Mouse (Mus musculus) limb, embryonic 13.5 days (tissue): ENCODE results near the gene Smndc1. TPM values are rescaled to one million over a fixed set of nuclear protein-coding genes. Genes with fewer than 3 reads are reported as not detected.

Experiments
- ATAC-seq: fragments of 200-750 bp; cut with Nextera tagmentation; 2 replicates; pipeline ENCODE4 v1.8.0; 2017; ENCODE audit warnings: low read depth, moderate number of reproducible peaks, moderate TSS enrichment; ENCODE audit not compliant: low FRiP score
- H3K27ac ChIP-seq: fragments of 300-500 bp; sonication (generic); 2 replicates; pipeline ENCODE4 v1.5.1; 2015; ENCODE audit warnings: inconsistent platforms, mild to moderate bottlenecking, moderate library complexity
- H3K27me3 ChIP-seq: fragments of 300-500 bp; sonication (generic); 2 replicates; pipeline ENCODE4 v1.6.1; 2015; ENCODE audit warnings: mild to moderate bottlenecking, inconsistent platforms
- H3K36me3 ChIP-seq: fragments of 300-500 bp; sonication (generic); 2 replicates; pipeline ENCODE4 v1.6.1; 2015; ENCODE audit warnings: inconsistent platforms, mild to moderate bottlenecking, moderate library complexity
- H3K4me1 ChIP-seq: fragments of 300-500 bp; sonication (generic); 2 replicates; pipeline ENCODE4 v1.6.1; 2015; ENCODE audit warnings: inconsistent platforms
- H3K4me2 ChIP-seq: fragments of 300-500 bp; sonication (generic); replicated peaks from 2 replicates; pipeline ENCODE4 v1.6.1; 2015; ENCODE audit warnings: inconsistent platforms, mild to moderate bottlenecking, moderate library complexity
- H3K4me3 ChIP-seq: fragments of 300-500 bp; sonication (generic); 2 replicates; pipeline ENCODE4 v1.5.1; 2015; ENCODE audit warnings: moderate library complexity, mild to moderate bottlenecking, inconsistent platforms
- H3K9ac ChIP-seq: fragments of 300-500 bp; sonication (generic); 2 replicates; pipeline ENCODE4 v1.6.1; 2015; ENCODE audit warnings: mild to moderate bottlenecking, inconsistent platforms
- H3K9me3 ChIP-seq: fragments of 300-500 bp; sonication (generic); 2 replicates; pipeline ENCODE4 v1.6.1; 2016; ENCODE audit warnings: inconsistent platforms
- WGBS: fragments of 180-500 bp; shearing (Covaris S2); methylation state at CpG from one replicate; pipeline ENCODE4 v1.1.7; 2015; 5-methylcytosine and 5-hydroxymethylcytosine counted together
- polyA plus RNA-seq: library from polyadenylated mRNA; unstranded; fragments of >200 nt; fragmentation: Nextera tagmentation; extraction: Ambion mirVana; gene quantifications from 2 replicates; pipeline ENCODE4 v1.2.1, GENCODE M21; 2015

The Smndc1 gene
- polyA plus RNA-seq, 1 experiment from 2014 or later: 41.0 TPM

DNA sequence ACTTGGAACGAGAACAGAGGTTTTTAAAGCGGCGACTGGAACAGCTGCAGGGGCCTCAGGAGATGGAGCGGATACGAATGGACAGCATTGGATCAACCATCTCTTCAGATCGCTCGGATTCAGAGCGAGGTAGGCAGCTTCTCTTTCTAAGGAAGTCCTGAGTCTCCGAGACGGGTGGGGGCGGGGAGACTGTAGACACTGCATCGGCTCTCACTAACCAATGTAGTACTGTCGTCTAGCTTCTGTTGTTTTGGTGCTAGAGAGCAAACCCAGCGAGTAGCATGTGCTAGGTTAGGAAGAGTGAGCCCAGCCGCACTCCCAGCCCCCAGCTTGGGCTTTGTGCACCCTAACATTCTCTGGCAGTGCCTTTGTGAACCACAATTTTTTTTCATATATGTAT, 20.1 kb downstream of the Smndc1 start:
- Histone ChIP-seq H3K4me1 (peaks cover 54% of the 10 kb centered on the region), H3K4me2 (0 out of 2 replicates have a peak overlapping the region, but pooled peaks have one; percentile 21), H3K27me3 (no peaks in the 10 kb centered on the region), H3K9ac (no peak overlapping the region), H3K36me3 (peaks cover 27% of the 10 kb centered on the region), H3K4me3 (no peak overlapping the region), H3K9me3 (no peaks in the 10 kb centered on the region), H3K27ac (0 out of 2 replicates have a peak overlapping the region, but pooled peaks have one; percentile 17)
- no peak for ATAC-seq
- 76% methylated on average over 15 of the region's 15 CpGs for whole genome bisulfite sequencing

DNA sequence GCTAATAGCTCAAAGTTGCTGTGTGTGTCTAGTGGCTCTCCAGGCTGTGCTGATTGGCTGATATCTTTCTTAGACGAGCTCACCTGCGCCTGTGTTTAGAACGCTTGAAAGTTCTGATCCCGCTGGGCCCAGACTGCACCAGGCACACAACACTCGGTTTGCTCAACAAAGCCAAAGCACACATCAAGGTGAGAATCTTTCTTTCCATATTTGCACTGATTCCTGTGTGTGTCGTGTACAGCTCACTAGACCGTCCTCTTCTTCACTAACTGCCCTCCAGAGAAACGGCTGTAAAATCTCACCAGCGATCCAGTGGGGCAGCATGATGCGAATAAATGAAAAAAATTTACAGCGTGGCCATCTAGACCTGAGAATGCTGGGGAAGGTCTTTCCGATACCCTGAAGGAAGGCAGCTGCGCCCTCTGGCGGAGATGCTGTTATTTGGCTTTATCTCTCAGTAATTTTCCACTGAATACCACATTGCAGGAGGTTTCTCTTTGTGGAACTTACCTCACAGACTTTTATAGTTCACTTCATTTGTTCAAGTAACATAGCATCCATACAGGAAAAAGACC, 20.8 kb downstream of the Smndc1 start:
- H3K4me1 ChIP-seq: peaks cover 61% of the 10 kb centered on the region
- 24% methylated on average over 14 of the region's 14 CpGs for WGBS

DNA sequence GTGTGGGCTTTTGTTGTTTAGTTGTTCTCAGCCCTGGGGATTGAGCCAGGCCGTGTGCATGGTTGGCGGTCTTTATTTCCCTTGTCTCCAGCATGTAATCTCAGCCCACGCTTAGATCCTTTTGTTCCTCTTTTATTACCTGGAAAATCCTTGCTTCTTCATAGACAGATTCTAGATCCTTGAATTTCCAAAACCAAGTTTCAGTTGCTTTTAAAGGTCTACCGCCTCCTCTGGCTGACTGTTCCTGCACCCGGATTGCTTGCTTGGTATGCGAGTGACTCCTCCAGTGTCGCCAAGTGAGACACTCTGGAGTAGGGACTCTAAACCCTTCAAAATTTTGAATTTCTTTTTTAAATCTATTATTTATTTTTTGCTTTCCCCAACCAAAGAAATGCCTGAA, 23.5 kb downstream of the Smndc1 start:
- H3K4me1 ChIP-seq: peaks cover 65% of the 10 kb centered on the region
- H3K4me2 ChIP-seq: no peak overlapping the region
- no peak for ATAC-seq
- H3K27ac ChIP-seq: no peak overlapping the region
- no peak overlapping the region for H3K9ac ChIP-seq
- no peak overlapping the region for H3K4me3 ChIP-seq
- no peaks in the 10 kb centered on the region for H3K27me3 ChIP-seq
- peaks cover 6% of the 10 kb centered on the region for H3K36me3 ChIP-seq
- WGBS: 79% methylated on average over 7 of the region's 7 CpGs
- no peaks in the 10 kb centered on the region for H3K9me3 ChIP-seq

More for the DNA sequence above, 20.8 kb downstream of the Smndc1 start:
- Histone ChIP-seq H3K36me3 (peaks cover 24% of the 10 kb centered on the region), H3K4me2 (peak overlapping the region; percentile 44), H3K27me3 (no peaks in the 10 kb centered on the region), H3K27ac (peak overlapping the region; percentile 55; the same call in 1 of the 2 replicates), H3K9me3 (no peaks in the 10 kb centered on the region), H3K4me3 (peak overlapping the region; percentile 10; the same call in 1 of the 2 replicates), H3K9ac (0 out of 2 replicates have a peak overlapping the region, but pooled peaks have one; percentile 8)
- ATAC-seq: 0 out of 2 replicates have a peak, but pooled peaks have one; percentile 21

DNA sequence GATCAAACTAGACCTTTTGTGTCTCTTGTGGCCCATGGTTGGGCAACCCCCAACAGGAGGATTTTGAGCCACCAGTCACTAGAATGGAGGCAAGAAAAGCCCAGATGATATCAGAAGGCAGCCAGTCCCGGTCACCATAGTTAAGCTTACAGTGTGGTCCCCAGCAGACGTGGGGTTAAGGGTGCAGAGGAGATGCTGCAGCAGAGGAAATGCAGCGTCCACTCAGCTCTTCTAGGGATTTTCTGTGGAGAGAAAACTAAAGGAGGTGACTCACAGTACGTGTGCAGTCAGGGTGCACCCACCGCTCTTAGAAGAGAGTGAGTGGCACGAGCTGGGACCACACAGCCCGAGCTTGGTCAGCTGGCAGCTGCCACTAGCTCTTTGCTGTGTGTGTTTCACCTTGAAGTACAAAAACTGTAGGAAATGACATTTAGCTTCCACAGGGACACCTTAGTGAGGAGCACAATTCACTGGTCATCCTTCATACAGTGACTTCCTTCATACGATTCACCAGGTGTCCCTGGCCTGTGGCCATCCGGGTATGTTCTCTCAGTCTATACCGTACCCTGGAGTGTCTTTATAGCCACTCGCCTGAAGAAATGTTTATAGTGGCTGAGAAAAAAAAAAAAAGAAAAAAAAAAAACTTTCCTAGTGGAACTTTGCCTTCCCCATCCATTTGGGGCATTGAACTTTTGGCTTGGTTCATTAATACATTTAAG, 24.2 kb downstream of the Smndc1 start:
- no peak for ATAC-seq
- H3K27me3 ChIP-seq: no peaks in the 10 kb centered on the region
- H3K9ac ChIP-seq: 0 out of 2 replicates have a peak overlapping the region, but pooled peaks have one; percentile 4
- H3K36me3 ChIP-seq: no peaks in the 10 kb centered on the region
- 73% methylated on average over 11 of the region's 11 CpGs for WGBS
- no peaks in the 10 kb centered on the region for H3K9me3 ChIP-seq
- peaks cover 59% of the 10 kb centered on the region for H3K4me1 ChIP-seq
- H3K4me2 ChIP-seq: no peak overlapping the region
- no peak overlapping the region for H3K4me3 ChIP-seq
- H3K27ac ChIP-seq: no peak overlapping the region

DNA sequence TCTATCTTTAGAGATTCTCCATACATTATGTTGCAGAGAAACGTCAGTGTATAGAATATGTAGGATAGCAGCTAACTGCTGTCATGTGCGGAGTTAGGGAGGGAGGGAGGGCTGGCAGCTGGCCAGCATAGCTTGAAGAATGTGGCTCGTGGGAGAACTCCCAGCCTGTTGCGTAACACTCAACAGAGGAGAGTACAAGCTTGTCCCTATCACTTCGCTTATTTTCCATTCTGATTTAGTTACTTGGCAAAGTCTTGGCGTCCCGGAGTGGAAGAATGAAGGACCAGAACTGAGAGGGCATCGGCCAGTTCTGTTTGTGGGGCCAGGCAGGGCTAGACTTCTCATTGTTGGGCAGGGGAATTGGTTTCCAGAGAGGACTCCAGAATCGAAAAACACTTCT, 25.4 kb downstream of the Smndc1 start:
- Histone ChIP-seq H3K4me3 (peak overlapping the region; percentile 7; the same call in 1 of the 2 replicates), H3K9me3 (no peaks in the 10 kb centered on the region), H3K27ac (peak overlapping the region; percentile 70)

DNA sequence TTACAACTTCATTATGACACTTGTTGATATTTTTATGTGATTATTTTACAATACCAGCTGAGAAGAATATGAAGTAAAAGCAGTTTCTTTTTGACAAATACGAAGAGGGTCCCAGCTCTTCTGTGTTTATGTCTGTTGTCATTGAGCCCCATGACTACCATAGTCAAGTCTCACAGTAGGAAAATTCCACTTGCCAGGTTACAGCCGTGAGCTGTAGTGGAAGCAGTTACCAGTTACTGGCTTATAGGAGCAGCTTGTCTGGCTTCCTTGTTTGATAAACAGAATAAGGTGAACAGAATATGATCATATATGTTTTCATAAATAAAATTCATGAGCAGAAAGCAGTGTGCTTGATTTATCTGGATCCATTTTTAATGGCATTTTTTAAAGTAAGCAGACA, 25.8 kb downstream of the Smndc1 start:
- Histone ChIP-seq H3K4me1 (peaks cover 65% of the 10 kb centered on the region), H3K36me3 (no peaks in the 10 kb centered on the region), H3K27me3 (no peaks in the 10 kb centered on the region), H3K4me2 (no peak overlapping the region), H3K9ac (no peak overlapping the region), H3K4me3 (no peak overlapping the region), H3K9me3 (no peaks in the 10 kb centered on the region), H3K27ac (no peak overlapping the region)
- ATAC-seq: no peak
- 55% methylated on average over 2 of the region's 2 CpGs for WGBS

More for the DNA sequence above, 25.4 kb downstream of the Smndc1 start:
- H3K4me2 ChIP-seq: peak overlapping the region; percentile 51
- no peaks in the 10 kb centered on the region for H3K36me3 ChIP-seq
- H3K27me3 ChIP-seq: no peaks in the 10 kb centered on the region
- peaks cover 63% of the 10 kb centered on the region for H3K4me1 ChIP-seq
- ATAC-seq: peak; percentile 74; the same call in 1 of the 2 replicates
- no peak overlapping the region for H3K9ac ChIP-seq
- WGBS: 22% methylated on average over 9 of the region's 9 CpGs

DNA sequence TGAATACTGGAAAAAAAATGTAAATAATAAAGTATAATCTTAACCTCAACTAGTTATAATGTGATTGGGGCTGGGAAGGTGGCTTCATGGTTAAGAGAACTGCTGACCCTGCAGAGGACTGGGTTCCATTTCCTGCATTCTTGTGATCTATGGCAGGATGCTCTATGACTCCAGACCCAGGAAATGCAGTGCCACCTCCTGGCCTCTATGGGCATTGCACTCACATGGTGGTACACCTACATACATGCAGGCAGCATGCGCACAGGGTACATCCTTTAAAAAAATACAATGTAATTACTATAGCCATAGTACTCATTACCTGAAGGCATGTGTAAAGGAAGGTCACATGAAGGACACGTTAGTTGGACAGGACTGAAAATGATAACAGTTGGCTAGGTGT, 27.4 kb downstream of the Smndc1 start:
- no peak overlapping the region for H3K27ac ChIP-seq
- 48% methylated on average over 2 of the region's 2 CpGs for WGBS
- no peaks in the 10 kb centered on the region for H3K9me3 ChIP-seq
- no peaks in the 10 kb centered on the region for H3K27me3 ChIP-seq
- H3K4me3 ChIP-seq: no peak overlapping the region
- no peak overlapping the region for H3K4me2 ChIP-seq
- no peak overlapping the region for H3K9ac ChIP-seq
- no peak for ATAC-seq
- peaks cover 55% of the 10 kb centered on the region for H3K4me1 ChIP-seq
- no peaks in the 10 kb centered on the region for H3K36me3 ChIP-seq

DNA sequence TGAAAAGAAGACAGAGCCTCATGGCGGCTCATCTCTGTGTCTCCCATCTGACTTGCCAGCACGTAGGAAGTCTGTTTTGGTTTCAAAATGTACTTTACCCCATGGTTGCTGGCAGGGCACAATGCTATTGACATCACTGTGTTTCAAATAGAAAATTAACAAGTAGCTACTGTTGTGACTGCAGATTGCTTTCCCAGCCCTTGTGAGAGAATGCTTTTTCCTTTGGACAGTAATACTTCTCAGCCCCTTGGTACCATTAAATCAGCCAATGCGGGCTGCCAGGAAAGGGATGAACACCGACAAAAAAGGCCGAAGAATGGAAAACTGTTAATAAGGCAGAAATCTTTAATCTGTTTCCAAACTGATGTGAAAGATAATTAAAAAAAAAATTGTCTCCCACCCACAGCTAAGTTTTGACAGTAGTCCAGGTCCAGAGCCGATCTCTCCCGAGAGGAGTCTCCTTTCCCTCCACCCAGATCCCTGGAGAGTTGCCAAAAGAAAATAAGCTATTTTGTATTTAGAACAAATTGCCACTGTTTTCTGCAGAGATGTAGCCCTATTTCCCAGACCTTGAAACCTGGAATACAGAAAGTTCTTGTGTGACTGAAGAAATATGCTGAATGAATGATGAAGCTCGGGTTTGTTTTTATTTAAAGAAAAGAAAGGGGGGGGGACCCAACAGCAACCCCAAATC, 30.0 kb downstream of the Smndc1 start:
- Histone ChIP-seq H3K27ac (no peak overlapping the region; the same call in 1 of the 2 replicates), H3K27me3 (no peaks in the 10 kb centered on the region), H3K36me3 (peaks cover 3% of the 10 kb centered on the region; the same call in 1 of the 2 replicates), H3K4me3 (no peak overlapping the region), H3K4me1 (peaks cover 36% of the 10 kb centered on the region), H3K4me2 (no peak overlapping the region; the same call in 1 of the 2 replicates), H3K9me3 (no peaks in the 10 kb centered on the region), H3K9ac (no peak overlapping the region)
- ATAC-seq: no peak
- 63% methylated on average over 8 of the region's 8 CpGs for WGBS

DNA sequence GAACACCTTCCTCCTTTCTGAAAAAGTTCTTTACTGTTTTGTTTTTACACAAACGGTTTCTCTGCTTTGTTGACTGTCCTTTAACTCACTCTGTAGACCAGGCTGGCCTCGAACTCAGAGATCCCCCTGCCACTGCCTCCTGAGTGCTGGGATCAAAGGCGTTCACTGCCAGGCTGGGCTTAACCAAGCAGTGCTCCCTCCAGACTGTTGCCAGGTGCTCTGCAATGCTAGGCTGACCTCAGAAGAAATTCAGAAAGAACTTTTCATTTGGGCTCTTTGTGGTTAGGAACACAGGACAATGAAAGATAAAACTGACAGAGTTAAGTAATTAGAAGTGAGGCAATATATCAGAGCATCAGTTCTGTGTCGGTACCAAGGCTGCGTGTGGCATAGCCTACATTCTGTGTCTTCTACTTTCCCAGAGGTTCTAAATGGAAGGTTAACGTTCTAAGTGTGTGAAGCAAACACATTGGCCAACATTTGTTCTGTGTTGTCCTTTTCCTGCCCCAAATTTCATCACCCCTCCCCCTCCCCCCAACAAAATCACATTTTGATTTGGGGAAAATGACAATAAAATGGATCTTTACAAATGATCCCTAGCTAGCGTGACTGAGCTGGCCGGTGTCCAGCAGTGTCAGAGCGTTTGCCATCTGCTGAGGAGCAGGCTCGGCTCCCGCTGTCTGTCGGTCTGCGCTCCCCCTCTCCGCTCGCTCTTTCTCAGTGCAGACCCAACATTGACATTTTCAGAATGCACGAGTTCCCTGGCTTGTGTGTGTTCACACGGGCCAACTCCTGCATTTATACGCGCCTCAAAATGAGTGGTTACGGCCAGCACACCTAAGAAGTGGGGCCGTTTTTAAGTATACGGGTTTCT, 31.0 kb downstream of the Smndc1 start:
- Histone ChIP-seq H3K4me2 (no peak overlapping the region; the same call in 1 of the 2 replicates), H3K36me3 (peaks cover 3% of the 10 kb centered on the region; the same call in 1 of the 2 replicates), H3K4me1 (peaks cover 29% of the 10 kb centered on the region), H3K9ac (no peak overlapping the region; the same call in 1 of the 2 replicates), H3K9me3 (no peaks in the 10 kb centered on the region), H3K27me3 (no peaks in the 10 kb centered on the region), H3K27ac (no peak overlapping the region), H3K4me3 (no peak overlapping the region)
- peak; percentile 52; the same call in 1 of the 2 replicates for ATAC-seq
- WGBS: 58% methylated on average over 22 of the region's 22 CpGs

DNA sequence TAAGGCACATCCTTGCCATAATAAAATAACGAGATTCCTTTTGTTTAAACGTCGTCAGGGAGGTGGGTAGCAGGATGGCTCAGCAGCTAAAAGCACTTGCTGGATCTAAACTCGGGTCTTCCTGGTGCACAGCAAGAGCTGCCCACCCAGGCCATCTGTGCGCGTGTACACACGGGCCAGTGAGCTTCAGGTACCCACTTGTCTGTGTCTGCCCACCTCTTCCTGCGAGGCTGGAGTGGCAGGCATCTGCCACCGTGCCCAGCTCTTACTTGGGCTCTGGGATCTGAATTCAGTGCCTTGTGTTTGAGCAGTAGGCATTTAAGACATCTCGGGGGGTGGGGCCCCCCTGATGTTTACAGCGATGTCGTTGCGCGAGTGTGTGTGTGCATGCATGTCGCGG, 35.3 kb downstream of the Smndc1 start:
- H3K4me2 ChIP-seq: no peak overlapping the region
- WGBS: 82% methylated on average over 16 of the region's 16 CpGs
- no peak for ATAC-seq
- H3K9me3 ChIP-seq: no peaks in the 10 kb centered on the region
- no peak overlapping the region for H3K4me3 ChIP-seq
- H3K27me3 ChIP-seq: no peaks in the 10 kb centered on the region
- no peak overlapping the region for H3K9ac ChIP-seq
- peaks cover 19% of the 10 kb centered on the region for H3K4me1 ChIP-seq
- no peak overlapping the region for H3K27ac ChIP-seq
- H3K36me3 ChIP-seq: peaks cover 18% of the 10 kb centered on the region

DNA sequence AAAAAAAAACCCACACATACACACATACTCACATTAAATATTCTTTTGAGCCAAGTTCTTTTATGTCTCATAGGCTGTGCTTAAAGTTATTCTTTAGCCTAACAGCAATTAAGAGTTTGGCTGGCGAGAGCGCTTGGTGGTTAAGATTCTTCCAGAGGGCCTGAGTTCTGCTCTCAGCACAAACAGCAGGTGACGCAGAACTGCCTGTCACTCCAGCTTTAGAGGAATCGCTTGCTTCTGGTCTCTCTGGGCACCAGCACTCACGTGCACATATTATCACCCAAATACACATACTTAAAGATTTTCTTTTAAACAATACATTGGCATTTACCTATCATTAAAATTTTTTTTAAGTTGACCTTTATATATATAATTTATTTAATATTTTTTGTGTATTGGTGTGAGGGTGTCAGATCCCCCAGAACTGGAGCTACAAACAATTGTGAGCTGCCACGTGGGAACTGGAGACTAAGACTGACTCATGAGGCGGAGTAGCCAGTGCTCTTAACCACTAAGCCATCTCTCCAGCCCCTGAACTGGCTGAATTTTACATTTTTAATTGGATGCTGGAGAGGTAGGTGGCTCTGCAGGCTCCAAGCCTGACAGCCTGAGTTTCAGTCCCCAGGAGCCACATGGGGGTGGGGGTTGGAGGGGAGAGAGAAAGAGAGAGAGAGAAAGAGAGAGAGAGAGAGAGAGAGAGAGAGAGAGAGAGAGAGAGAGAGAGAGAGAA, 35.9 kb downstream of the Smndc1 start:
- H3K4me3 ChIP-seq: no peak overlapping the region
- 77% methylated on average over 7 of the region's 7 CpGs for WGBS
- no peak overlapping the region for H3K9ac ChIP-seq
- H3K9me3 ChIP-seq: no peaks in the 10 kb centered on the region
- H3K36me3 ChIP-seq: peaks cover 19% of the 10 kb centered on the region
- H3K4me2 ChIP-seq: no peak overlapping the region
- H3K4me1 ChIP-seq: peaks cover 13% of the 10 kb centered on the region
- no peak overlapping the region for H3K27ac ChIP-seq
- ATAC-seq: no peak
- H3K27me3 ChIP-seq: no peaks in the 10 kb centered on the region
